Mouse (Mus musculus): ENCODE results near the gene Eif2b5. TPM values are rescaled to one million over a fixed set of nuclear protein-coding genes. Genes with fewer than 3 reads are reported as not detected.
"Not testable (repeated sequence)": the region's sequence is repeated elsewhere in the genome, so short reads cannot be mapped to it uniquely, and the experiment has no call there.

The Eif2b5 gene
- polyA plus RNA-seq, 1 experiment: 108 TPM

DNA sequence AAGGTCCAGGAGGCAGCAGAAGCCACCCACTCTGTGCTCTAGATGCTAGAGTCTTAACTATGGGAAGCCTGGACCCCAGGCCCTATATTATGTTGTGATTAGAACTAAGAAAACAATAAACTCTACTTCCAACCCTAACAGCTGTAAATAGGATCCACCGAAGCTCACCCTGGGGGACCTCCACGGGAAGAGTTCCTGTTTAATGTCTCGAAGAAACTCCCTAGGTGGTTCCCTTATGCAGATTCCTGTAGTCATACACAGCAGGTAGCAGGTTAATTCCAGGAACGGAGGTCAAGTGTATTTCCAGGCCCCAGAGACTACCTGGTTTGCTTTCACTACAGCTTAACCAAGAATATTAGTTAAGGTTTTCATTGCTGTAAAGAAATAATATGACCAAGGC lies 13.6 kb upstream of the Eif2b5 start:
- H3K27me3 ChIP-seq (ENCODE audit: control insufficient read depth, insufficient read depth, insufficient read length): no peaks in the 10 kb centered on the region
- H3K36me3 ChIP-seq (ENCODE audit: control insufficient read depth, insufficient read depth): no peaks in the 10 kb centered on the region
- no peak for TF ChIP-seq CEBPB (IDR thresholded peaks at IDR 0.05; ENCODE audit: low read depth)
- no peak overlapping the region for H3ac ChIP-seq (ENCODE audit: control insufficient read depth, insufficient read length, low read depth)
- H3K4me3 ChIP-seq (ENCODE audit: insufficient read depth, poor library complexity, severe bottlenecking): no peak overlapping the region
- no peaks in the 10 kb centered on the region for H3K79me3 ChIP-seq (ENCODE audit: low read depth)
- no peaks in the 10 kb centered on the region for H3K79me2 ChIP-seq (ENCODE audit: control insufficient read depth, insufficient read depth)

DNA sequence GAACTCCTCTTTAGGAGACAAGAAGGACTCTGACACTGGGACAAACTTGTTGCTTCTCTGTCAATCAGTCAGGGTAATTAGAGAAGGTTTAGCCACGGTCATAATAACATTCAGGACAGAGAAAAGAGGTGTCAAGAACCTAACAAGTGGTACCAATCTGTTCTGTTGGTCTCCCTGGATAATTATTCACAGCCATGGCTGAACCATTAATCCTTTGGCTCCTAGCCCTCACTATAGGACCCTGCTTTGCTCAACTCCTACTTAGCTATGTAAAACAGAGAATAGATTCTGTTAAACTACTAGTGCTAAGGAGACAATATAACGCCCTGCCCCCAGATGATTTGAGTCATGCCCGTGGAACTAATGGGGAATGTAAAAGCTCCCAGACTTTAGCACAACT lies 12.6 kb upstream of the Eif2b5 start:
- no peak overlapping the region for H3K4me3 ChIP-seq (ENCODE audit: insufficient read depth, poor library complexity, severe bottlenecking)
- H3K79me3 ChIP-seq (ENCODE audit: low read depth): no peaks in the 10 kb centered on the region
- TF ChIP-seq CEBPB (IDR thresholded peaks at IDR 0.05; ENCODE audit: low read depth) (no peak), CTCF (IDR thresholded peaks at IDR 0.05; ENCODE audit: control insufficient read depth, insufficient read depth, insufficient read length) (no peak), MYOG (IDR thresholded peaks at IDR 0.05; ENCODE audit: control insufficient read depth, extremely low read depth, insufficient read length) (no peak), MYOD1 (IDR thresholded peaks at IDR 0.05; ENCODE audit: control insufficient read depth, insufficient read length, low read depth) (no peak), USF1 (IDR thresholded peaks at IDR 0.05; ENCODE audit: low read depth) (no peak), MAX (IDR thresholded peaks at IDR 0.05) (no peak), FOSL1 (IDR thresholded peaks at IDR 0.05; ENCODE audit: insufficient read depth, low read length, poor library complexity, severe bottlenecking) (no peak)
- H3K27me3 ChIP-seq (ENCODE audit: control insufficient read depth, insufficient read depth, insufficient read length): no peaks in the 10 kb centered on the region
- H3K36me3 ChIP-seq (ENCODE audit: control insufficient read depth, insufficient read depth): no peaks in the 10 kb centered on the region
- H3ac ChIP-seq (ENCODE audit: control insufficient read depth, insufficient read length, low read depth): no peak overlapping the region
- no peaks in the 10 kb centered on the region for H3K79me2 ChIP-seq (ENCODE audit: control insufficient read depth, insufficient read depth)

DNA sequence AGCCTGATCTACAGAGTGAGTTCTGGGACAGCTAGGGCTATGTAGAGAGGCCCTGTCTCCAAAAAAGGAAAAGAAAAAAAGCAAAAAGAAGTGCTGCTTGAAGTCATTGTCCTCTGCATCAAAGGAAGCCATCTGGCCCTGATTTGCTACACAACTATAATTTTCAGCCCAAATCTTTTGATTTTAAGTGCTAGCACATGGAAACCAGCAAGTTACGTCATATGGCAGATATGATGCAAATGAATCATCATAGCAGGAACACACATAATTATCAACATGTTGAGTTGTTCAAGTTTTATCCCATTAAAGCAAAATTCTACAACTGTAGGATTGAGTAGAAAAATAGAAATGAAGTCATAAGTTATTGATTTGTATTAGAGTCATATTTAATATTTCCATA lies 10.5 kb upstream of the Eif2b5 start:
- Histone ChIP-seq H3ac (ENCODE audit: control insufficient read depth, insufficient read length, low read depth) (no peak overlapping the region), H3K4me3 (ENCODE audit: insufficient read depth, poor library complexity, severe bottlenecking) (no peak overlapping the region), H3K27me3 (ENCODE audit: control insufficient read depth, insufficient read depth, insufficient read length) (no peaks in the 10 kb centered on the region), H3K79me2 (ENCODE audit: control insufficient read depth, insufficient read depth) (no peaks in the 10 kb centered on the region), H3K36me3 (ENCODE audit: control insufficient read depth, insufficient read depth) (no peaks in the 10 kb centered on the region), H3K79me3 (ENCODE audit: low read depth) (no peaks in the 10 kb centered on the region)
- TF ChIP-seq FOSL1 (IDR thresholded peaks at IDR 0.05; ENCODE audit: insufficient read depth, low read length, poor library complexity, severe bottlenecking) (no peak), MYOD1 (IDR thresholded peaks at IDR 0.05; ENCODE audit: control insufficient read depth, insufficient read length, low read depth) (no peak), CTCF (IDR thresholded peaks at IDR 0.05; ENCODE audit: control insufficient read depth, insufficient read depth, insufficient read length) (no peak), MAX (IDR thresholded peaks at IDR 0.05) (no peak), MYOG (IDR thresholded peaks at IDR 0.05; ENCODE audit: control insufficient read depth, extremely low read depth, insufficient read length) (no peak), CEBPB (IDR thresholded peaks at IDR 0.05; ENCODE audit: low read depth) (no peak), USF1 (IDR thresholded peaks at IDR 0.05; ENCODE audit: low read depth) (no peak)

DNA sequence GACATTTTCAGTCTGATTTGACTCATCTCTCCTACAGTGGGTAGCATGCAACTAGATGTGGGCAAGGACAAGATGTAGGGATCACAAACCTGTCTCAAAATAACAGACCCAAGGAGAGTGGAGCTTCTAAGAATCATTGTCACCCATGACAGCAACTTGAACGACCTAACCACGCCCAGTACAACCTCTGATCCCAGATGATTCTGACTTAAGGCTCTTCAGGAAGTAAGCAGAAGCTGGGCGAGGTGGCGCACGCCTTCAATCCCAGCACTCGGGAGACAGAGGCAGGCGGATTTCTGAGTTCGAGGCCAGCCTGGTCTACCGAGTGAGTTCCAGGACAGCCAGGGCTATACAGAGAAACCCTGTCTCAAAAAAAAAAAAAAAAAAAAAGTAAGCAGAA lies 9.9 kb upstream of the Eif2b5 start:
- not testable (repeated sequence) for H3ac ChIP-seq (ENCODE audit: control insufficient read depth, insufficient read length, low read depth); H3K27me3 ChIP-seq (ENCODE audit: control insufficient read depth, insufficient read depth, insufficient read length); H3K4me3 ChIP-seq (ENCODE audit: insufficient read depth, poor library complexity, severe bottlenecking); H3K79me2 ChIP-seq (ENCODE audit: control insufficient read depth, insufficient read depth); H3K36me3 ChIP-seq (ENCODE audit: control insufficient read depth, insufficient read depth); H3K79me3 ChIP-seq (ENCODE audit: low read depth)

DNA sequence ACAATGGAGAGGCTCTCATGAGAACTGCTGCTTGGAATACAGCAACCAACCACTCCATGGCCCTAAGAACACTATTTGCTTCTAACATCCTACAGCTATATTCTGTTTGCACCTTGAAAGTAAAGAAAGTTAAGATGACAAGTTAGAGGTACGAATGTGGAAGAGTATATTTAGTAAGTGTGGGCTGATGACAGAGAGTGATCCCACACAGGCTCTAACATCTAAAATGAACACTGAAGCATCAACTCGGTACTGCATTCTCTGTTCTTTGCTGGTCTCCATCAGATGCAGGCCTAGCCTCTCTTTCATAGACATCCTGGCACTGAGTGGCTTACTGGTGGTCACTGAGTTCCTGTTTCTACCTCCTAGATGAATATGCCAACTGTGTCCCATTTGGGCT lies 9.4 kb upstream of the Eif2b5 start:
- Histone ChIP-seq H3K79me3 (ENCODE audit: low read depth) (no peaks in the 10 kb centered on the region), H3K79me2 (ENCODE audit: control insufficient read depth, insufficient read depth) (no peaks in the 10 kb centered on the region), H3K4me3 (ENCODE audit: insufficient read depth, poor library complexity, severe bottlenecking) (no peak overlapping the region), H3K27me3 (ENCODE audit: control insufficient read depth, insufficient read depth, insufficient read length) (no peaks in the 10 kb centered on the region), H3K36me3 (ENCODE audit: control insufficient read depth, insufficient read depth) (no peaks in the 10 kb centered on the region), H3ac (ENCODE audit: control insufficient read depth, insufficient read length, low read depth) (no peak overlapping the region)
- TF ChIP-seq CTCF (IDR thresholded peaks at IDR 0.05; ENCODE audit: control insufficient read depth, insufficient read depth, insufficient read length): no peak

DNA sequence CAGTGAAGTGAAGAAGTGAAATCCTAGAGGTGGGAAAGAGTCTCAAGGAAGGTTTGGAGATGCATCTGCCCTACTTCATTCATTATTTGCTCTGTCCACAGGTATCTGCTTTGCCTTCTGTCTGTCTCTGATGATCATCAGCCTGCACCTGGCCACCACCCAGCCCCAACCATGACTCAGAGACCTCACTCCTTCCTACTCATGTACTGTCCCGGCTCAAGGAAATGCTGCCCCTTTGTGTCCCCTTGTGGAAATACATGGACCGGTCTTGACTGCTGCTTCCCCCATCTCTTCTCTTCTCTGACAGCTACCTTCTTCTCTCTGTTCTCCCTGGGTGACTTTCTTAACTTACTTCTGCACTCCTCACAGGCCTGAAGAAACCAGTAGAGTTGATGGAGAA lies 8.0 kb upstream of the Eif2b5 start:
- TF ChIP-seq MYOD1 (IDR thresholded peaks at IDR 0.05; ENCODE audit: control insufficient read depth, insufficient read length, low read depth) (no peak), CTCF (IDR thresholded peaks at IDR 0.05; ENCODE audit: control insufficient read depth, insufficient read depth, insufficient read length) (peak; percentile 43)
- Histone ChIP-seq H3K4me3 (ENCODE audit: insufficient read depth, poor library complexity, severe bottlenecking) (no peak overlapping the region), H3K27me3 (ENCODE audit: control insufficient read depth, insufficient read depth, insufficient read length) (no peaks in the 10 kb centered on the region), H3K79me3 (ENCODE audit: low read depth) (no peaks in the 10 kb centered on the region), H3K79me2 (ENCODE audit: control insufficient read depth, insufficient read depth) (no peaks in the 10 kb centered on the region), H3ac (ENCODE audit: control insufficient read depth, insufficient read length, low read depth) (no peak overlapping the region), H3K36me3 (ENCODE audit: control insufficient read depth, insufficient read depth) (no peaks in the 10 kb centered on the region)

DNA sequence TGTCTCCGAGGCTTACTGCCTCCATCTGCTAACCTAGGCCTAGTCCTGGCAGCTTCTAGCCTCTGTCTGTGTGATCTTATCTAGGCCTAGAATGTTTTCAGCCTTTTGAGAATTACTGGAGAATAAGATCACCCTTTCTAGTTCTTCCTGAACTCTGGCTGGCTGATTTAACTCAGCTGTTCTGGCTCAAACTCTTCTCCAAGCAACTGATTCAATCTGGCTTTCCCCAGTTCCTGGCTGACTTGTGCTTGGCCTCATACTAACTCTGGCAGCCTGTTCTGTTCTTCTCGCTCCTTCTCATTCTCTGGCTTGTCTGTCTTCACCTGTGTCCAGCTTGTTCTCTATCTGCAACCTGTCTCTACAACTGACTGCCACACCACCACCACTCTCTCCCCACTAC lies 7.3 kb upstream of the Eif2b5 start:
- no peaks in the 10 kb centered on the region for H3K27me3 ChIP-seq (ENCODE audit: control insufficient read depth, insufficient read depth, insufficient read length)
- no peaks in the 10 kb centered on the region for H3K36me3 ChIP-seq (ENCODE audit: control insufficient read depth, insufficient read depth)
- no peaks in the 10 kb centered on the region for H3K79me3 ChIP-seq (ENCODE audit: low read depth)
- TF ChIP-seq CTCF (IDR thresholded peaks at IDR 0.05; ENCODE audit: control insufficient read depth, insufficient read depth, insufficient read length): no peak
- no peak for TF ChIP-seq MYOD1 (IDR thresholded peaks at IDR 0.05; ENCODE audit: control insufficient read depth, insufficient read length, low read depth)
- no peak for TF ChIP-seq MAX (IDR thresholded peaks at IDR 0.05)
- no peak for TF ChIP-seq FOSL1 (IDR thresholded peaks at IDR 0.05; ENCODE audit: insufficient read depth, low read length, poor library complexity, severe bottlenecking)
- no peak for TF ChIP-seq MYOG (IDR thresholded peaks at IDR 0.05; ENCODE audit: control insufficient read depth, extremely low read depth, insufficient read length)
- TF ChIP-seq CEBPB (IDR thresholded peaks at IDR 0.05; ENCODE audit: low read depth): no peak
- TF ChIP-seq USF1 (IDR thresholded peaks at IDR 0.05; ENCODE audit: low read depth): no peak
- H3ac ChIP-seq (ENCODE audit: control insufficient read depth, insufficient read length, low read depth): no peak overlapping the region
- no peak overlapping the region for H3K4me3 ChIP-seq (ENCODE audit: insufficient read depth, poor library complexity, severe bottlenecking)
- no peaks in the 10 kb centered on the region for H3K79me2 ChIP-seq (ENCODE audit: control insufficient read depth, insufficient read depth)
